Mouse (Mus musculus) ovary, postnatal 14 days (tissue): ENCODE measurements around the gene Rwdd2b.

Experiments
- DNase-seq: peaks from one replicate; pipeline ENCODE4 v3.0.0; 2022; ENCODE audit warnings: low spot score

The Rwdd2b gene

DNA sequence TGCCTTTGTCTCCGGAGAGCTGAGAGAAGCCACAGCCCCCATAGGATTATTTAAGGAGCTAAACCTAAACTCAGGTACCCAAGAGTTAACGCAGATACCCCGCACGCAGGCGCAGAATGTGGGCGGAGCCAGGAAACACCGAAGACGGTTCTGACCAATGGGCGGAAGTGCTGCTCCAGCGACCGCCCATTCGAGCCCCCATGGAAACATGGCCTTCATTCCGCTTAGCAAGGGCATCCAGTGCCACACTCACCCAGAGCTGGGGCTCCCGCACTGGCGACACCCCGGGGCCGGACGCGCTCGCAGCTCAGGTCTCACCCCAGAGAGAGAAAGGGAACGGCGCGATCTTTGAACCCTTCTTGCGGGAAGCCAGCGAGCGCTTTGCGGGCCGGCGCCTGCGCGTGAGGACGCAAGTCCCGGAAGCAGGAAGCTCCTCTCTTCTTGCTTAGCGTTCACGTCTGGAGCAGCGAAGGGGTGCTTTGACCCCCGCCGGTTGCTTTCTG lies at the start of gene Rwdd2b:
Rwdd2b (minus strand) TSS at position 390 of the 503 bp plus-strand sequence.
- peak; percentile 81 for DNase-seq

DNA sequence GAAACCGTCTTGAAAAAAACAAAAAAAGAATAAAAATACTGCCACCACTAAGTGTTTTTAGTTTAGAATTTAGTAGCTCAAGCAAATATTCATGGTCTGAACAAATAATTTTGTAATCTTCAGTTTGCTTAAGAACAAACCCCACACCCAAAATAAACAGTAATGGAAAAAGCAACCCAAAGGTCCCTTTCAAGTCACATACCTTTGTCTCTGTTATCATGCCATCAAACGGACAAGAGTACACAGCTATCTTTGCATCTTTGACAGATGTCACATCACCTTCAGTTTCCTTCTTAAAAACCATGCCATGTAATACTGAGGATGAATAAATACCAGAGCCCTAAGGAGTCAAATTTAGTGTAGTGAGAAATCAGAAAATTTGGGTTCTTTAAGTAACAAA lies 48.2 kb upstream of the Rwdd2b start:
- no peak for DNase-seq

DNA sequence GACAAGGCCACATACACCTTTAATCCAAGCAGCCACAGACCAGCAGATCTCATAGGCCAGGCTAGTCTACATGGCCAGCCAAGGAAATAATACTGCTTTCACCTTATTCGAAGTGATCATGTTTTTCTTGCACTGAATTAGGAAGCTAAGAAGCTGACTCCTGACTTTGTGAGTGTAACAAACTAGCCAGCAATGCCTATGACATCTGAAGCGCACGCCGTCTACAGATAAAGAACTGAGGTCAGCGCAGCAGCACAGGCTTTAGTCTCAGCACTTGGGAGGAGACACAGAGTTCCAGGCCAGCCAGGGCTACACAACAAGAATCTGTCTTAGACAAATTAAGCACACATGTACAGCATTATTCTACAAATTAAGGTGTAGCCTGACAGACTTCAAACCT lies 46.4 kb upstream of the Rwdd2b start:
- DNase-seq, result no peak

DNA sequence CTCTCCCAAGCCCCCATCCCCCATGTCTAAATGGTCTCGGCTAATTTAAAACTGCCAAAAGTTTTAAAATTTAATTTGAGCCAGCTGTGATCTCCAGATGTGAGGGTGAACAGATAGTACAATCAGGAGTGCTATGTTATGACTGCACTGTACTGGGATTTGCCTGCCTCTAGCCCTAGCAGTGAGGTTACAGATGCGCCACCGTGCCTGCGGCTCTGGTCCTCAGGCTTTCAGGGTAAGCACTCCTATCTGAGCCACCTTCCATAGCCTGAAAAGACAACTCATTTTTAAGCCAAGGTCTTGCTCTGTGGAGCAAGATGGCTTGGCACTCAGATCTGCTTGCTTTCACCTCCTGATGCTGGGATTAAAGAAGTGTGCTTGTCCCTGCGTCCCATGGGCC lies 44.0 kb upstream of the Rwdd2b start:
- DNase-seq, result no peak

DNA sequence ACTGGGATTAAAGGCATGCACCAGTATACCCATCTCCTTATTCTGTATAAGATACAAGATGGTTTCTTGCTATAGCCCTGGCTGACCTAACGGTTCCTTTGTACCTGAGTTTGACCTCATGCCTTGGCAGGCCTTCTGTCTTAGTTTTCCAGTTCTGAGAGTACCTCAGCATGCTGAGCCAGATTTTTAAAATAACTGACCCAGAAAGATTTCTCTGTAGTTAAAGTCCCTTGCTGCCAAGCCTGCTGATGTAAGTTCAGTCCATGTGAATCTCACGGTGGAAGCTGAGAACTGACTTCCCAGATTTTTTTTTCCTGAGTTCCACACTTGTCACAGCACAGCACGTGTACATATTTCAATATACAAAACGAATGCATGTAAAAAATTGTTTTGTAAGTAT lies 30.2 kb upstream of the Rwdd2b start:
- no peak for DNase-seq

DNA sequence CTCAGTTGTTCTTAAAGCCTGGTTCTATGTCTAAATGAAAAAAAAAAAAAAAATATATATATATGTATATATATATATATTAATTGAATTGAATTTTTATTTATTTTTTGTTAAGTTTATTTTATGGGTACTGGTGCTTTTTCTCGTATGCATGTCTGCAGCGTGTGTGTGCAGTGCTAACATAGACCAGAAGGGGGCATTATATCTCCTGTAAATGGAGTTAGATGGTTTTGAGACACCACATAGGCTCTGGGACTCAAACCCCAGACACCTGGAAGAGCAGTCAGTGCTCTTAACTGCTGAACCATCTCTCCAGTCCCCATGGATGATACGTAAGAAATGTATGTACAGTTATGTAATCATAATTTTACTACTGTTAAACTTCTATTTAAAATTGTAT lies 18.4 kb upstream of the Rwdd2b start:
- no peak for DNase-seq

DNA sequence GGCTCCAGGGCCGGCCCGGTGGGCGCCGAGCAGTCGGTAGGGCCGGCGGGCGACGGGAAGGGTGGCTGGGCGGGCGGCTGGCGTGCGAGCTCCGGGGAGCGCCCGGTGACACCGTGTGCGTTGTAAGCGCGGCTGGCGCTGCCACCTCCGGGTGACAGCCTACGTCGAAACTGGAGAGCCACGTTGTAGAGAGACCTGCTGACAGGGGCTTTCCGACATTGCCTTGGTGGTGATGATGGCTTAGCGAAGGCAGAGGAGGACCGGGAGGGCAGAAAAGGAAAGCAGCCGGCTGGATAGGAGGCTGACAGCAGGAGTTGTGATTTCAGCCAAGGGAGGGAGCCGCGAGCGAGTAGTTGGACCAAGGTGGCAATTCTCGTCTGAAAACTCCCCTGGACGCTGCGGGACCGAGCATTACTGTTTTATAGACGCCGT lies 14.8 kb upstream of the Rwdd2b start:
- no peak for DNase-seq

DNA sequence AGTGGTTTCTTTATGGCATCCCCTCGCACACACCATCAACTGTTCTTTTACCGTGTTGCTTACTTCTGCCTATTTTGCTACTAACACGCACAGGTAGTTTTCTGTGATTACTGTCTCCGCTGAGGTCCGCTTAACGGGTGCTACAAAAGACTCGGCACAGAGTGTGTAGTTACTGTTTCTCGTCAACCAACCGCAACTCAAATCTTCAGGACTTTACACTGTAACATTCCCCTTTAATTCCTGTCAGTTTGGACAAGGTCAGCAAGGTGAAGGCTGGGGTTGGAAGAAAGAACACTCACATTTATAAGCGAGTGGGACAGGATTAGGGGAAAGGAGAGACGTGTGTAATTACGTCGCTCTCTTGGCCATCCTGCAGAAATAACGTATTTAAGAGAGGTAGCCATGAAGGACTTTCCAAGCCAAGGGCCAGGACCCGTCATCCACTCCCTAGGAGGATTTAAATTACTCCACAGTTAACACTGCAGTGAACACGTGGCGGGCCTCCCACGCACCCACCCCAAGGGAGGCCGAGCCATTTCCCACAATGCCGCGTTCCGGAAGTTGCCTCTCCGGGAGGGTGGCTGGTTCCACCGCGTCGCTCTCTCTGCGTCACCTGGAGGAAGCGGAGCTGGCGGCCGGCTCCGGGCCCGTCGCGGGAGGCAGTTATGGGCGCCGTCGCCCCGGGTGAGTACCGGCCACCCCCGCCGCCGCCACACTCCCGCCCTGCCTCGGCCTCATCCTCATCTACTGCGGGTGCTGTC lies 14.2 kb upstream of the Rwdd2b start, which contains the start of gene Usp16:
Usp16 (plus strand) TSS at position 285 of the 761 bp plus-strand sequence.
- peak; percentile 94 for DNase-seq

DNA sequence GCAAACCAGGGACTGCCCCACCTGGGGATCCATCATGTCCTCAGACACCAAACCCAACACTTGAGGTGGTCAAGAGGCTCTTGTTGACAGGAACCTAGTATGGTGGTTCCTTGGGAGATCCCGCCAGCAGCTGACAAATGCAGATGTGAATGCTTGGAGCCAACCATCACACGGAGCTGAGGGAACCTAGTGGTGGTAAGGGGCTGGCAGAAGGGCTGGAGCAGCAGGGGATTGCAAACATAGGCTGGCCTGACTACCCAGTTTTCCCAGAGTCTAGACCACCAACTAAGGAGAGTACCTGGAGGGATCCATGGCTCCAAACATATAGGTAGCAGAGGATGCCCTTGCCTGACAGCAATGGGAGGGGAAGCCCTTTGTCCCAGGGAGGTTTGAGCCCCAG lies 12.9 kb upstream of the Rwdd2b start:
- DNase-seq, result no peak

DNA sequence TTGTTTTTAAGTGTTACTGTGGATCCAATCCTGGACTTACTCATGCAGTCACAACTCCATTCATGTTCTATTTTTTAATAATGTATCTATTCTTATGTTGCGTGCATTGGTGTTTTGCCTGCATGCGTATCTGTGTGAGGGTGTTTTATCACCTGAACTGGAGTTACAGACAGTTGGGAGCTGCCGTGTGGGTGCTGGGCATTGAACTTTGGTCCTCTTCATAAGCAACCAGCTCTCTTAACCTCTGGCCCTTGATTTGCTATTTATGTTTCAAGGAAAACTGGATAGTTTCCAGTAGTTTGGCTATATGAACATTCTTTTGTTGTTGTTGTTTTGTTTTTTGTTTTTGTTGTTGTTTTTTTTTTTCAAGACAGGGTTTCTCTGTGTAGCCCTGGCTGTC lies 5.2 kb upstream of the Rwdd2b start:
- DNase-seq, result no peak

DNA sequence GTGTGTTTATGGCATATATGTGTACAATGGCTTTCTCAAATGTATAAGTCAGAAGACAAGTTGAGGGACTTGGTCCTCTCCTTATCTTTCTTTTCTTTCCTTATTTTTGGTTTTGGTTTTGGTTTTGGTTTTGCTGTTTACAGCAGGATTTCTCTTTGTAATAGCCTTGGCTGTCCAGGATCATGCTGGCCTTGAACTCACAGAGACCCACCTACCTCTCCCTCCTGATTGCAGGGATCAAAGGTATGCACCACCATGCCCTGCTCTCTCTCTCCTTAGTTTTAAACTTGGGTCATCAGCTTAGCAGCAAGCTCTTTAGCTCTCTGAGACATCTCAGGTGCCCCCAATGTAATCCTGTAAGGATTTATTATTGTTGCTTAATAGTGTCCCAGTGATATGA lies 4.7 kb upstream of the Rwdd2b start:
- DNase-seq, result no peak

DNA sequence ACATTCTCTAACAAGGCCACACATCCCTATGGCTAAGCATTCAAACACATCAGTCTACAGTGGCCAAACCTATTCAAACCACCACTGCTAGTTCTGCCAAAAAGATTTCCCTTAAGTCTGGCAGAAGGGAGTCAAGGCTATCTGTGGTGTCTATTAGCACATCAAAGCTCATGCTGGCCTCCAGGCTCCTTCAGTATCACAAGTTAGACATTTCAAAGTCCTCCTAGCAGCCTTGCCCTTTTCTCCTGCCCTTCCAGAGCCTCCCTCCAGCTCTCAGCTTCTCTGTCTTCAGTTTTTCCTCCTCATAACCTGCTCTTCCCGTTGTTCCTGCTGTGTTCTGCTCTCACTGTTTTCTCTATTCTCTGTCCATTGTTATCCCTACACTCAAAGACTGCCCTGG lies 3.7 kb upstream of the Rwdd2b start:
- no peak for DNase-seq

DNA sequence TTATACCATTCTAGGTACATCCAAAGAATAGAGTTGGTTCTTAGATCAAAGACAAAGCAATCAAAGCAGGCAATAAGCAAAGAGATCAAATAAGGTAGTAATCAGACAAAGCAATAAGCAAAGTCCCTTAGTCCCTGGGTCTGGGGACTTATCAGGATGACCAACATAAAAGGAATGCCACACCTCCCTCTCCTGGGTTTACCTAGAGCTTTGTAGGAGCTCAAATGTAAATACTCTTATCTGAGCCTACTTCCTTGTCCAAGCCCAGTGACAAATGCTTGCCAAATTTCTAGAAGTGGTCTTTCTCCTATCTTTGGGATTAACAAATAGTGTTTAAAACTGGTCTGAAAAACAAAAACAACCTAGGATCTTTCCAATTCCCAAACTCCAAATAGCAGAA lies 2.9 kb upstream of the Rwdd2b start:
- DNase-seq, result no peak

DNA sequence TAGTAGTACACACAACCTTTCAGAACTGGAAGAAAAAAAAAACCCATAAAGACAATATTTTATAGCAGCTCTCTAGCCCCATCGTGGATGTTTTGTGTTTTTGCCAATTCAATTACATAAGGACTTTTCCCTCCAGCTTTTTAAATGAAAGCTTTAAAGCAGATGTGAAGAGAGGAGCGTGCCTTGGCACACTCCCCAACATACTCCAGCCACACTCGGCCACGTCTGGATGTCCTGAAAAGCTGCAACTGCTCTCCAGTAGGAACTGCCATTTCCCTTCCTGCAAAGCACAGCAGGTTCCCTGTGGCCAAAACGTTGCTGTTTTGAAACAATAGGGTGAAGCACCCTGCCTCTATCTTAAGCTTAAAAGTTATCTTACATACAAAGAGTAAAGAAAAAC lies 1.9 kb upstream of the Rwdd2b start:
- DNase-seq, result no peak

DNA sequence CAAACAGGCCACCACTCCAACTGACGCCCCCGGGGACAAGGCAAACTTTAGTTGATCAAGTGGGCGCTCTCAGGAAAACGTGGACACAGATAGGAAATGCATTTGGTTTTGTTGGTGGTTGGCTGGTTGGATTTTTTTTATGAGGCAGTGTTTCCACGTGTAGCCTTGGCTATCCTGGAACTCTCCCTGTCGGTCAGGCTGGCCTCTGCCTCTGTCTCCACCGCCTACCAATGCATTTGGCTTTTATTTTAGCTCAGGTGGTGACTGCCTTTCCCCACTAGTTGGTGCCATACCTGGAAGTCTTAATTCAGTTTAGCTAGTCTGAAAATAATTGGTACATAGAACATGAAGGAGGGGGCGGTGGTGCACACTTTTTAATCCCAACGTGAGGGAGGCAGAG lies 716 bp upstream of the Rwdd2b start:
- no peak for DNase-seq

DNA sequence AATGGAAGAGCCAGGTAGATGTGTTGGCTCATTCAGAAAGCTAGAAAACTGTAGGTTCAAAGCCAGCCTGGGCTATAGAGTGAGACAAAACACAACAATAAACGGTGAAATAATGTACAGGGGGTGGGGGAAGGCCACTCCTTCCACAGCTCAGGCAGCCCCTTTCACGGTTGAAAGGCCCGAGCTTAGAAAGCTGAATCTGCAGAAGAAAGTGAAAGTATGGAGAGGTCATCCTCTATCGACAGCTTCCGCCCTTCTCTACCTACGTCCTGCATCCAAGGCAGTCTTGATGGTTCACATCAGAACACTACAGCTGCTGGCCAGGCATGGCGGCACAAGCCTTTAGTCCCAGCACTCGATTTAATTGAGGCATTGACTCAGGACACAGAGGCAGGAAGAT lies 1.7 kb downstream of the Rwdd2b start:
- no peak for DNase-seq

DNA sequence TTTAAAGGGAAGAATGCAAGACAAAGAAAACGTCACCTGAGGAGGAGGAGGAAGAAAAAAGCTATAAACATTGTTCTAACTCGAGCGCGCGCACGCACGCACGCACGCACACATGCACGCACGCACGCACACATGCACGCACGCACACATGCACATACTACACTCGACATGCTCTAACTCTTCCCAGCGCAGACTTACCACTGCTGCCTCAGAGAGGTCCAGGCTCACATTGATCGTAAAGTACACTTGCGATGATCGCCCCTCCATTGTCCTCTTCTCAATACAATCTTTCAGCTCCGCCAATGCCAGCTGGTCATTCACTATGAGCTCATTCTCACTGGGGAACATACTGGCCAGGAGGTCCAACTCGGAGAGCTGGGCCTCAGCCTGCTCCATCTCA lies 3.3 kb downstream of the Rwdd2b start:
- no peak for DNase-seq

DNA sequence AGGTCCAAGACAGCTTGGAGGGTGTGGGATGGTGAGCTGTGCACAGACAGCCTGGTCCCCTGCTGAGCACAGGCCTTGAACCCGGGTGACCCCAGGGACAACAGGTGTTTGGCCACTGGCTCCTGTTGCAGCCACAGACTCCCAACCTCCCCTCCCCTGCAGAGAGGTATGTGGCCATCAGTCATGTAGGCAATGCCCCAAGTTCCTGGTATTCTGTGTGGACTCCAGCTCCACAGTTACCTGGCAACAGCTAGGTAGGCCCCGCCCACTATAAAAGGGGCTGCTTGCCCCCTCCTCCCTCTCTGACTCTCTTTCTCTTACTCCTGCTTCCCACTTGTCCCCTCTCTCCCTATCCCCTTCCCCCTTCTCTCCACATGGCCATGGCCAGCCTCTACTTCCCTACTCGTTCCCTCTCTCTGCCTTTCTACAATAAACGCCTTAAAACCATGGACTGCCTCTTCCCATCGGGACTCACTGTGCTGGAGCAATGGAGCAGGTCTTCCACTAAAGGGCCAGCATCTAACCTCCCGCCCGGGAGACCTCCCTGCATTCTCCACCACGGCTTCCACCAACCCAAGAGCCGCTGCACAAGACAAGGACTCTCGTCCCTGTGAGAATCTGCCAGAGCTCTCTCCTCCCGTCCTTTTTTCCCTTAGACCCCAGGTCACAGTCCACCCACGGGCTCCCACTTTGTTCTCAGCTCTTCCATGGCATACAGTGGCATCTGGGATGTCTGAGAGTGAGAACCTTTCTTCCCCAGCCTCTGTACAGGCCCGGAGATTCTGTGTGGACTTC lies 4.8 kb downstream of the Rwdd2b start:
- no peak for DNase-seq

DNA sequence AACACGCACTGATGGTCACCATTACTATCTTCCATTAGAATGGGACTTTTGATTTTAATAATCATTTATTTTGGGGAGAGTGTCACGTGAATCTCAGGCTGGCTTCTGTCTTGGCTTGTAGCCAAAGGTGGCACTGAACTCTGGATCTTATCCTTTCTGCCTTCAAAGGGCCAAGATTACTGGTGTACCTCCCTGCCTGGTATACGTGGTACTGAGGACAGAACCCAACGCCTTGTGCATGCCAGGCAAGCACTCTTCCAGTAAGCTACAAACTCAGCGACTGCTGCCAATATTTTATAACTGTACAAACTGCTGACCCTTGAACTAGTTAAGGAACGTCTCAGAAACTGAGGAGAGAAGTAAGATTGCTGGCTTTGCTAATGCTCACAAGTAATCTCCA lies 5.4 kb downstream of the Rwdd2b start:
- no peak for DNase-seq

DNA sequence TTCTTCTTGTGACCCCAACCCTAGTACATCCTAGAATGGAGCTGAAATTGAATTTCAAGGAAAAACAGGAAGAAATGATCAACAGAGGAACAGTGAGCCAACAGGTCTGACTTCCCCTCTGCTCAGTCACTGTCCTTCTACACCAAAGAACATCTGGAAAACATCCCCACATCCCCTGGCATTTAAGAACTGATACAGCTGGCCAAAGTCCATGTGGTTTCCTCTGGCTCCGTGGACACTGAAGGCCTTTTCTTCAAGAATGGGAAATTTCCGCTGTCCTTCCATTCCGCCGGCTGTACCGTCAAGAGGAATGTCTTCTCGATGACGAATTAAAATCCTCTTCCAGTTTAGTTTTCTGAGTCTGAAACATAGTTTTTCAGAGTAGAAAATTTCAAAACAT lies 6.1 kb downstream of the Rwdd2b start:
- no peak for DNase-seq

DNA sequence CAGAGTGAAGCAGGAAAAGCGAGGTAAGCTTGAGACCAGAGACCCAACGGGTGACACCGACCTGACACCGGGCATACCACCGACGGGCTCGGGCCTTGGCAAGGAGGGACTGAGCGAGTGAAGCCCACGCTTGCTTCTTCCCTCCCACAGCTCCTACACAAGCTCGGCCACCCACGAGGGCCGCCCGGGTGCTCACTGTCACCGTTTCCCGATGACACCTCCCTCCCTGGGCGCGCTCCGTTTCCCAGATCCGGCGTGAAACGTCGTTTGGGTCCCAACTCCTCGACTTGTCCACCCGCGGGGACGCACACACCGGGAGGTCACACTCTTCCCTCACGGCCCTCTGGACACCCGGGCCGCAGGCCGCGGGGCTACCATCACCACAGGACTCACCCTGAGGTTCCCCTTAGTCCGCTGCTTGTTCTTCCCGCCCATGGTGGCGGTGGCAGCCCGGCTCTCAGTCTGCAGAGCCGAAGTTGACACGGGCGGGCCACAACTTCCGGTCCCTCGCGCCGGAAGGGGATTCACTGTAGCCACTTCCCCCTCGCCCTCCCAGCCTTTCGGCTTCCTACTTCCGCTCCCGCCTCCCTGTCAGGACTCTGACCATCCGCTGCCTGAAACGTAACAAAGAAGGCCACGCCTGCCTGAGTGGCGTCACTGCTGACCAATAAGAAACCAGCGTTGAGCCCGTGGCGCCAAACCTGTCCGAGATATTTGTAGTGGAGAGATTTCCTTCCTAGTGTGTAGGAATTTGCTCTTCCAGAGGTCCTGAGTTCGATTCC lies 8.1 kb downstream of the Rwdd2b start, which contains the start of gene Ltn1:
Ltn1 (minus strand) TSS at position 580 of the 782 bp plus-strand sequence.
- DNase-seq, result peak; percentile 96

DNA sequence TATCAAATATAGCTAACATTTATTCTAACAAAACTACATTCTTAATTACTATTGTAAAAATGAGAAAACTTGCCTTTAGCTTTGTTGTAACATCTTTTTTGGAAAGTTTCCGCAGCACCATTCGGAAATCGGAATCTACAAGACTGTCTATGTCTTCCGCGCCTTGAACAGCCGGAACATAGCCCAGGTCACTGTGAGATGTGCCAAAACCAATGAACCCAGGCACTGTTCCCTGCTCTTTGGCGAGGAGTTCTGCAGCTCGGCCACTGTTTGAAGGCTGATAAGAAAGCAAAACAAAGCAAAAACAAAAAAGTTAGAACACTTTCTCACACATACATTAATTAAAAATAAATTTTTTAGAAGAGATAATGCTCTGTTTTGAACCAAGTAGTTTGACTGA lies 12.9 kb downstream of the Rwdd2b start:
- DNase-seq, result no peak
